Comparison of ENCODE assay signal across 11 mouse cellular contexts in the genomic region with DNA sequence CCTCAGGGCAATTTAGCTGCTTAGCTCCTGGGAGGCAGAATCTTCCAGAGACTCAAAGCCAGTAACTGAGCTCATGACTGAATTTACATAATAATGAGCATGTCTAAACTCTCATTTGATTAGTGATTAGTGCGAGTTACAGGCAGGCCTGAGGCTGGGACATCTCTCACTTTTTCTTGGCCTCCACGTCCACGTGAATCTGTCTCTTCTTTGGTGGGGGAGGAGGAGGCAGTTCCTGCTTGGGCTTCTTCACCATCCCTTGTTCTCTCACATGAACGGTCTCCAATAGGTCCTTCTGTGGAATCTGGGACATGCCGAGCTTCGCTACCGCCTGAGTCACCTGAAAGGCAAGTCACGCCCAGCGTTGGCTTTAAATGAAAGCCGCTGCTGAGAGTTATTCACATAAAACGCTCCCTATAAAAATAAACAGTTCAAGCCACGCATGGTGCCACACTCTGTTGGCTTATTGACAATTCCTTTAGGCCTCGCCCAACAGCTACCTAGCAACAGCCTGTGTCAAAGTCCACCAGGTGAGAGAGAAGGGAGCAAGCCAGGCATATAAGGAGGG.
DNase-seq lines count a peak whose midpoint lies in the region; ATAC-seq and TF ChIP-seq lines count a peak whose summit lies in the region.
"Had no signal": no experiment of that assay in that cellular context is flagged by ENCODE, and none has a peak within 500 bp of the region (broad histone marks: within the 10 kb centered on the region; RNA-seq: fewer than 3 reads in every experiment).

No protein-coding gene starts in this region.

- no peak for TF ChIP-seq POLR2A in cerebellum, adult 2 months (IDR thresholded peaks at IDR 0.05; ENCODE audit: borderline replicate concordance, insufficient read depth, low read length)

- no peaks in the 10 kb centered on the region for H3K36me3 ChIP-seq in forebrain, embryonic 13.5 days (ENCODE audit: poor library complexity, severe bottlenecking)
- no peaks in the 10 kb centered on the region for H3K36me3 ChIP-seq in neural tube, embryonic 13.5 days

- H3K9ac ChIP-seq in forebrain, embryonic 13.5 days: no peak overlapping the region
- no peak overlapping the region for H3K9ac ChIP-seq in neural tube, embryonic 13.5 days
- H3K9ac ChIP-seq: heart, embryonic 15.5 days had no signal

- DNase-seq in cerebellum, adult 2 months: peak; percentile 48 to 59
- no peak for DNase-seq in cerebellum, adult 8-10 months
- peak; percentile 58 for DNase-seq in kidney, postnatal 10 days
- no peak for DNase-seq in embryo, embryonic 9.5 days (ENCODE audit: extremely low spot score)
- DNase-seq in embryo, embryonic 10 days (ENCODE audit: low spot score): no peak
- no peak for DNase-seq in adrenal gland, adult 18-20 months (ENCODE audit: low spot score in 2 of 2)
- DNase-seq: B cell, adult 2 months; thymus, adult 18-20 months had no signal

- H3K4me3 ChIP-seq in cerebellum, adult 2 months (replicated peaks; ENCODE audit: insufficient read depth, low read depth, low read length): no peak overlapping the region
- no peak overlapping the region for H3K4me3 ChIP-seq in forebrain, embryonic 13.5 days
- no peak overlapping the region for H3K4me3 ChIP-seq in neural tube, embryonic 13.5 days
- H3K4me3 ChIP-seq: heart, embryonic 15.5 days had no signal

- peaks cover 7% of the 10 kb centered on the region for H3K4me1 ChIP-seq in cerebellum, adult 2 months (ENCODE audit: control insufficient read depth, insufficient read depth, low read length)
- peaks cover 25% of the 10 kb centered on the region for H3K4me1 ChIP-seq in forebrain, embryonic 13.5 days
- peaks cover 34% of the 10 kb centered on the region for H3K4me1 ChIP-seq in neural tube, embryonic 13.5 days (replicated peaks)

- no peaks in the 10 kb centered on the region for H3K9me3 ChIP-seq in forebrain, embryonic 13.5 days (replicated peaks)
- H3K9me3 ChIP-seq in neural tube, embryonic 13.5 days: no peaks in the 10 kb centered on the region
- H3K9me3 ChIP-seq: heart, embryonic 15.5 days had no signal

- 27% methylated on average over 13 of the region's 13 CpGs for WGBS in cerebellum, adult 2 months
- WGBS in forebrain, embryonic 13.5 days: 26% methylated on average over 13 of the region's 13 CpGs
- WGBS in neural tube, embryonic 13.5 days: 39% methylated on average over 13 of the region's 13 CpGs

- ATAC-seq in forebrain, embryonic 13.5 days: peak; percentile 65
- peak; percentile 36 for ATAC-seq in neural tube, embryonic 13.5 days (ENCODE audit: low read depth)

- H3K27me3 ChIP-seq in cerebellum, adult 2 months (ENCODE audit: control insufficient read depth, insufficient read depth, low read length): no peaks in the 10 kb centered on the region
- no peaks in the 10 kb centered on the region for H3K27me3 ChIP-seq in forebrain, embryonic 13.5 days
- no peaks in the 10 kb centered on the region for H3K27me3 ChIP-seq in neural tube, embryonic 13.5 days
- H3K27me3 ChIP-seq: heart, embryonic 15.5 days had no signal

- no peak overlapping the region; the same call in 1 of the 2 replicates for H3K27ac ChIP-seq in cerebellum, adult 2 months (ENCODE audit: insufficient read depth, low read length)
- no peak overlapping the region for H3K27ac ChIP-seq in forebrain, embryonic 13.5 days
- H3K27ac ChIP-seq in neural tube, embryonic 13.5 days (replicated peaks): no peak overlapping the region
- H3K27ac ChIP-seq: heart, embryonic 15.5 days had no signal

- 0 out of 2 replicates have a peak overlapping the region, but pooled peaks have one; percentile 11 for H3K4me2 ChIP-seq in forebrain, embryonic 13.5 days
- no peak overlapping the region for H3K4me2 ChIP-seq in neural tube, embryonic 13.5 days
- H3K4me2 ChIP-seq: heart, embryonic 15.5 days had no signal

- no peak for TF ChIP-seq CTCF in cerebellum, adult 2 months (IDR thresholded peaks at IDR 0.05; ENCODE audit: borderline replicate concordance, insufficient read depth, low read depth, low read length)

Comparison
In these comparisons a context has a peak if more than half of its experiments do, and no peak if none do; other contexts are left out.
1. DNase-seq: peak in cerebellum, adult 2 months (2 of 2) and kidney, postnatal 10 days (single experiment); none in cerebellum, adult 8-10 months (single experiment), embryo, embryonic 9.5 days (single experiment), embryo, embryonic 10 days (single experiment) and adrenal gland, adult 18-20 months (0 of 2).